Mouse (Mus musculus) colon, adult 2 months (tissue): ENCODE results near the gene Gm4763. TPM values are rescaled to one million over a fixed set of nuclear protein-coding genes. Genes with fewer than 3 reads are reported as not detected.

ENCODE experiments used
- polyA plus RNA-seq: library from polyadenylated mRNA; depleted of rRNA; stranded (reverse); fragments of >200 nt; gene quantifications from 2 replicates; pipeline ENCODE4 v1.2.3, GENCODE M21; 2012; rRNA removed

Gene Gm4763
- not detected in 2 replicates for polyA plus RNA-seq

DNA sequence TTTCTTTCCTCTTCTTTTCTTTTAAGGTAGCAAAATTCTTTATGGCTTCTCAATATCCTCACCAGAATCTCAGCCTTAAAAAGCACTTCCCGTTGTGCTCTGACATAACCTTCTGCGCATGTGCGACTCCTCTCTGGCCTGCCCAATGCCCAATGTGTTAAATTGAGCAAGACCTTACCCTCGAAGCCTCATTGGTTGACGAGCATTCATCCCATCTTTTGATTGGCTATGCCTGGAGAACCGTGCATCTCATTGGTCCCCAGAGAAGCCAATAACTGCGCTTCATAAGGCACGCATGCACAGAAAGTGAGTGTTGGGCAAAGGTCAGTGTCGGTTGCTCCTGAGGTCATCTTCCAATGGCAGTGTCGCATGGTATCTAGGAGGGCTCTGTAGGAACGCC lies at the start of gene Gm4763:
TSS of gene Gm4763 (minus strand) at position 101 of the 400 bp plus-strand sequence.

GRCm38 (mm10) chr7:24760211-24760610 lies 33.5 kb upstream of the Gm4763 start, which contains the start of gene Cd177:
Cd177 (minus strand) TSS chr7:24760311.

DNA sequence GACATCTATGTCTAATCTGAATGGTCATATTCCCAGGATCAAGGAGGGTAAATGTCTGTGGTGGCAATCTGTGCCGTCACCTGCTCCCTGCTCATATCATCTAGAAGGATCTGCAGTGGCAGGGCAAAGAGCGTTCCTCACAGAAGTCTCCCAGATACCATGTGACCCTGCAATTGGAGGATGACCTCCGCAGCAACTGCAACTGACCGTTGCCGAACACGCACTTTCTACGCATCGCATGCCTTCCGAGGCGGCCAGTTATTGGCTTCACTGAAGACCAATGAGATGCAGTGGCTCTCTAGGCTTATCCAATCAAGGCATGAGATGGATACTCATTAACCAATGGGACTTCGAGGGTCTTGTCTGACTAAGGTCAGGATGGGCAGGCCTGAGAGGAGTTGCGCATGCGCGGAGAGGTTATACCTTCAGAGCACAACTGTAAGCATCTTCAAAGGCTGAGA lies 17.8 kb downstream of the Gm4763 start, which contains the start of gene BC049730:
TSS of gene BC049730 (plus strand) at position 411 of the 461 bp plus-strand sequence.

GRCm38 (mm10) chr7:24676575-24676974 lies 50.1 kb downstream of the Gm4763 start, which contains the start of gene Tex101:
Tex101 (minus strand) TSS chr7:24676675.

Other genes with a start within 250 kb of the Gm4763 start
- gene Cadm4, start 244.9 kb downstream of the Gm4763 start, polyA plus RNA-seq, result 8.6 and 12.3 TPM in 2 replicates
- gene Zfp428, start 219.9 kb downstream of the Gm4763 start, polyA plus RNA-seq, result 12.5 and 13.9 TPM in 2 replicates
- gene AC161166.1, start 214.5 kb downstream of the Gm4763 start, polyA plus RNA-seq, result not detected in 2 replicates
- 15.3 and 16.0 TPM in 2 replicates for gene Irgq, start 196.2 kb downstream of the Gm4763 start, polyA plus RNA-seq
- 0.24 TPM in 1 of 2 replicates, not detected in the other for gene Pinlyp, start 180.8 kb downstream of the Gm4763 start, polyA plus RNA-seq
- 29.9 and 34.7 TPM in 2 replicates for gene Xrcc1, start 180.6 kb downstream of the Gm4763 start, polyA plus RNA-seq
- gene Ethe1, start 139.4 kb downstream of the Gm4763 start, polyA plus RNA-seq, result 766 and 787 TPM in 2 replicates
- 1.2 and 1.7 TPM in 2 replicates for gene Zfp575, start 139.3 kb downstream of the Gm4763 start, polyA plus RNA-seq
- gene Phldb3, start 116.1 kb downstream of the Gm4763 start, polyA plus RNA-seq, result 4.4 and 5.2 TPM in 2 replicates
- 0.17 TPM in 1 of 2 replicates, not detected in the other for gene Lypd3, start 90.4 kb downstream of the Gm4763 start, polyA plus RNA-seq
- not detected in 2 replicates for gene Tex101, start 50.2 kb downstream of the Gm4763 start, polyA plus RNA-seq
- gene BC049730, start 17.7 kb downstream of the Gm4763 start, polyA plus RNA-seq, result not detected in 2 replicates
- 106 and 208 TPM in 2 replicates for gene Cd177, start 33.4 kb upstream of the Gm4763 start, polyA plus RNA-seq
- gene Ceacam10, start 50.3 kb upstream of the Gm4763 start, polyA plus RNA-seq, result 37.8 and 48.8 TPM in 2 replicates
- 3.0 and 3.1 TPM in 2 replicates for gene Gm9844, start 135.3 kb upstream of the Gm4763 start, polyA plus RNA-seq
- gene Lypd4, start 143.0 kb upstream of the Gm4763 start, polyA plus RNA-seq, result not detected in 2 replicates
- gene Dmrtc2, start 143.1 kb upstream of the Gm4763 start, polyA plus RNA-seq, result not detected in 2 replicates
- 434 and 588 TPM in 2 replicates for gene Rps19, start 157.5 kb upstream of the Gm4763 start, polyA plus RNA-seq
- gene Cd79a, start 170.5 kb upstream of the Gm4763 start, polyA plus RNA-seq, result 27.2 and 28.2 TPM in 2 replicates
- 160 and 169 TPM in 2 replicates for gene Arhgef1, start 176.0 kb upstream of the Gm4763 start, polyA plus RNA-seq
- gene Gm4881, start 217.6 kb upstream of the Gm4763 start, polyA plus RNA-seq, result not detected in 2 replicates
- gene Rabac1, start 245.8 kb upstream of the Gm4763 start, polyA plus RNA-seq, result 374 and 519 TPM in 2 replicates